Mouse (Mus musculus): Measurements from ENCODE around the gene Dynll1. TPM values are rescaled to one million over a fixed set of nuclear protein-coding genes. Genes with fewer than 3 reads are reported as not detected.
A peak's percentile ranks its signal among the peaks of the same experiment; 100 is the strongest.

The Dynll1 gene
- total and polyA plus RNA-seq, 3 experiments, result 561 to 740 (median 736) TPM

DNA sequence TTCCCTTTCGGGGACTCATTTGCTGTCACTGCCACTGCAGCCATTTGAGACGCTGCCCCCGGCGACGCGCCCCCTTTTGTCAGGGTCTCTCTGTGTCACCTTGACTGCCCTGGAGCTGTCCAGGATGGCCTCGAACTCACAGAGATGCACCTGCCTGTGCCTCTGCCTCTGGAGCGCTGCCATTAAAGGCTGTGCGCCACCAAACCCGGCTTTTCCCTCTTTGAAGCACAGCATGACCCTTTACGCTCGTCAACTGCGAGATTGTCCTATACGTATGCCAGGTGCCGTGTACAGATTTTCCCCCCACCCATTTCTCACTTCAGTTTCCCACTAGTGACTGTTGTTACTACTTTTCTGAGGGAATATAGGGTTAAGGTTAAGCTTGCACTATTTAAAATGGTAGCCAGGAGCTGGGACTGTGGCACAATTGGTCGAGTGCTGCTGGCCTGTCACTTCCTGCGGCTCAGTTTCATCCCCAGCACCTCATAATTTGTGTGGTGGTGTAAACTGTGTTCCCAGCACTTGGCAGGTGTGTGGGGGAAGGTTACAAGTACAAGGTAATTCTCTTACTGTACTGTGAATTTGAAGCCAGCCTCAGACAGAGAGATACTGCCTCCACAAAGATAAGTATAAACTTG lies 20.6 kb downstream of the Dynll1 start:
- H3K79me2 ChIP-seq (ENCODE audit: control insufficient read depth, insufficient read depth, low read length, poor library complexity), result peaks cover 24% of the 10 kb centered on the region
- TF ChIP-seq TCF12 (IDR thresholded peaks at IDR 0.05; ENCODE audit: low read depth, low read length), result 0 out of 2 replicates have a peak, but pooled peaks have one; percentile 11
- no peak for TF ChIP-seq E2F4 (IDR thresholded peaks at IDR 0.05; ENCODE audit: borderline replicate concordance, low read depth, low read length)
- no peak for TF ChIP-seq USF2 (IDR thresholded peaks at IDR 0.05; ENCODE audit: borderline replicate concordance in 1 of 2, insufficient read depth in 1 of 2, low read depth in 1 of 2, low read length in 2 of 2)
- peak in 2 of 3 experiments; percentile 5 to 9; a peak in 2 of 6 replicates for TF ChIP-seq CTCF (IDR thresholded peaks at IDR 0.05 in 2 of 3, conservative IDR thresholded peaks at IDR 0.05 in 1 of 3; ENCODE audit: control insufficient read depth in 1 of 3, insufficient read depth in 1 of 3, low read depth in 2 of 3, low read length in 3 of 3, poor library complexity in 1 of 3, severe bottlenecking in 1 of 3)
- TF ChIP-seq TBP (IDR thresholded peaks at IDR 0.05; ENCODE audit: low read depth, low read length), result no peak
- TF ChIP-seq UBTF (IDR thresholded peaks at IDR 0.05; ENCODE audit: borderline replicate concordance, insufficient read depth, low read depth, low read length), result no peak
- peak; percentile 56 for DNase-seq (ENCODE audit: low read depth, low spot score)
- H3K36me3 ChIP-seq (ENCODE audit: control insufficient read depth in 1 of 2, insufficient read depth in 2 of 2, low read length in 2 of 2), result peaks cover 7 to 19% of the 10 kb centered on the region in 2 experiments; a peak in 3 of 4 replicates
- no peaks in the 10 kb centered on the region for H3K9me3 ChIP-seq (replicated peaks; ENCODE audit: insufficient read depth, low read length)
- peak overlapping the region; percentile 88 to 100 for H3K4me3 ChIP-seq (ENCODE audit: control insufficient read depth in 1 of 2, insufficient read depth in 1 of 2, low read depth in 2 of 2, low read length in 2 of 2)
- peak overlapping the region; percentile 70 for H3K27ac ChIP-seq (ENCODE audit: control insufficient read depth, low read depth, low read length)
- H3K4me1 ChIP-seq (ENCODE audit: control insufficient read depth in 1 of 2, insufficient read depth in 2 of 2, low read length in 2 of 2), result peaks cover 11 to 13% of the 10 kb centered on the region in 2 experiments; a peak in 3 of 4 replicates
- H3K27me3 ChIP-seq (ENCODE audit: control insufficient read depth in 1 of 2, insufficient read depth in 2 of 2, low read length in 2 of 2), result no peaks in the 10 kb centered on the region
- H3K9ac ChIP-seq (ENCODE audit: control insufficient read depth, low read depth, low read length, poor library complexity, severe bottlenecking), result peak overlapping the region; percentile 98

DNA sequence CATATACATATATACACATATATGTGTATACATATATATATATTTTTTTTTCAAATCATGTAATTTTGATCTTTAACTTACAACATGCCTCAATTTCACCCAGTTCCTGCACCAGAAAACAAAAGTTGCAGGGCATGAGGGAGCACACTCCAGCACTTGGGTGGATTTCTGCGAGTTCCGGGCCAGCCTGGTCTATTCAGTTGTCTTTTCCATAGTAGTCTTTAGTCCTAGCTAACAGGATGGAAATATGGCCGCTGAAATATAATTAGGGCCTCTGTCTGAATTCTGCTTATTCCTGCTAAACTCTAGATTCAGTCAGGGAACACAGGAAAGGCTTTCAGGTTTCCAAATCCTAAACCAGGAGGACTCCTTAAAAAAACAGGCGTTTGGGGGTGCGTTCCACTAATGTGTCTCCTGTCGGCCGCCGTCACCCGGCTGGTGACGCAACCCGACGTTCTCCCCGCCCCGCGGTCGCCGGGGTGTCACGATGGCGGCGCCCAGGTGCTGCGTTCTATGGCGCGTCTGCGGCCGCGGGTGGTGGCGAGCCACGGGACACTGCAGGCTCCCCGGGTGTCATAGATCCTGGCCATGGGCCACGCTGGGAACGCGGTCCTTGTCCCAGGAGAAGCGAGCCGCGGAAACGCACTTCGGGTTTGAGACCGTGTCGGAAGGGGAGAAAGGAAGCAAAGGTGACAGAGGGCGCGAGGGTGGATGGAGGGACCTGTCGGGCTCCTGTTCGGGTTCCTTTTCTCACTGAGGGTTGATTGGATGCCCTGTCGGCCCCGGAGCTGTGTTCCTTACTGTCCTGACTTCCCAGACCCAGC lies 21.4 kb downstream of the Dynll1 start, which contains the start of gene Coq5:
Coq5 (plus strand) TSS at position 441 of the 824 bp plus-strand sequence.
- DNase-seq (ENCODE audit: low read depth, low spot score), result peak; percentile 91
- peaks cover 24% of the 10 kb centered on the region for H3K79me2 ChIP-seq (ENCODE audit: control insufficient read depth, insufficient read depth, low read length, poor library complexity)
- H3K4me1 ChIP-seq (ENCODE audit: control insufficient read depth in 1 of 2, insufficient read depth in 2 of 2, low read length in 2 of 2), result peaks cover 12 to 15% of the 10 kb centered on the region in 2 experiments; a peak in 3 of 4 replicates
- H3K9ac ChIP-seq (ENCODE audit: control insufficient read depth, low read depth, low read length, poor library complexity, severe bottlenecking), result peak within 1 kb of the TSS; percentile 98
- no peaks in the 10 kb centered on the region for H3K9me3 ChIP-seq (replicated peaks; ENCODE audit: insufficient read depth, low read length)
- H3K27me3 ChIP-seq (ENCODE audit: control insufficient read depth in 1 of 2, insufficient read depth in 2 of 2, low read length in 2 of 2), result no peaks in the 10 kb centered on the region
- peaks cover 4 to 23% of the 10 kb centered on the region in 2 experiments; a peak in 3 of 4 replicates for H3K36me3 ChIP-seq (ENCODE audit: control insufficient read depth in 1 of 2, insufficient read depth in 2 of 2, low read length in 2 of 2)
- H3K4me3 ChIP-seq (ENCODE audit: control insufficient read depth in 1 of 2, insufficient read depth in 1 of 2, low read depth in 2 of 2, low read length in 2 of 2), result peak within 1 kb of the TSS; percentile 88 to 100
- H3K27ac ChIP-seq (ENCODE audit: control insufficient read depth, low read depth, low read length), result peak within 1 kb of the TSS; percentile 70
- no peak for TF ChIP-seq JUND (IDR thresholded peaks at IDR 0.05; ENCODE audit: low read depth, low read length)
- TF ChIP-seq RAD21 (IDR thresholded peaks at IDR 0.05; ENCODE audit: low read depth, low read length), result no peak
- TF ChIP-seq RCOR1 (IDR thresholded peaks at IDR 0.05; ENCODE audit: low read depth, low read length), result no peak
- TF ChIP-seq POLR2A (IDR thresholded peaks at IDR 0.05; ENCODE audit: control insufficient read depth in 1 of 2, insufficient read depth in 1 of 2, low read depth in 1 of 2, low read length in 2 of 2, poor library complexity in 1 of 2), result peak; percentile 80 to 86
- TF ChIP-seq ZC3H11A (IDR thresholded peaks at IDR 0.05; ENCODE audit: low read depth, low read length), result no peak
- TF ChIP-seq SIN3A (IDR thresholded peaks at IDR 0.05; ENCODE audit: low read length), result peak; percentile 94
- TF ChIP-seq ZMIZ1 (IDR thresholded peaks at IDR 0.05; ENCODE audit: low read depth, low read length), result 0 out of 2 replicates have a peak, but pooled peaks have one; percentile 34
- TF ChIP-seq NRF1 (IDR thresholded peaks at IDR 0.05; ENCODE audit: insufficient read depth, low read depth, low read length, poor library complexity, severe bottlenecking), result peak; percentile 31; the same call in 1 of the 2 replicates
- no peak for TF ChIP-seq ZKSCAN1 (IDR thresholded peaks at IDR 0.05; ENCODE audit: low read depth, low read length)
- TF ChIP-seq TCF12 (IDR thresholded peaks at IDR 0.05; ENCODE audit: low read depth, low read length), result peak; percentile 54
- no peak for TF ChIP-seq BHLHE40 (IDR thresholded peaks at IDR 0.05; ENCODE audit: borderline replicate concordance, low read depth, low read length)
- no peak for TF ChIP-seq MAFK (IDR thresholded peaks at IDR 0.05; ENCODE audit: borderline replicate concordance, low read depth, low read length)
- TF ChIP-seq POLR2AphosphoS2 (IDR thresholded peaks at IDR 0.05; ENCODE audit: low read length), result peak; percentile 64; the same call in 1 of the 2 replicates
- TF ChIP-seq E2F4 (IDR thresholded peaks at IDR 0.05; ENCODE audit: borderline replicate concordance, low read depth, low read length), result no peak
- no peak; the same call in 1 of the 2 replicates for TF ChIP-seq MAX (IDR thresholded peaks at IDR 0.05; ENCODE audit: low read length)
- 0 out of 2 replicates have a peak, but pooled peaks have one; percentile 17 for TF ChIP-seq USF1 (IDR thresholded peaks at IDR 0.05; ENCODE audit: low read depth, low read length)
- peak; percentile 94 for TF ChIP-seq MXI1 (IDR thresholded peaks at IDR 0.05; ENCODE audit: low read depth, low read length)
- peak; percentile 41; the same call in 1 of the 2 replicates for TF ChIP-seq TBP (IDR thresholded peaks at IDR 0.05; ENCODE audit: low read depth, low read length)
- TF ChIP-seq EP300 (IDR thresholded peaks at IDR 0.05; ENCODE audit: low read depth in 1 of 2, low read length in 2 of 2), result no peak
- TF ChIP-seq MYB (IDR thresholded peaks at IDR 0.05; ENCODE audit: low read depth, low read length), result no peak
- no peak for TF ChIP-seq USF2 (IDR thresholded peaks at IDR 0.05; ENCODE audit: borderline replicate concordance in 1 of 2, insufficient read depth in 1 of 2, low read depth in 1 of 2, low read length in 2 of 2)
- TF ChIP-seq SMC3 (IDR thresholded peaks at IDR 0.05; ENCODE audit: low read depth, low read length), result no peak
- TF ChIP-seq CHD2 (IDR thresholded peaks at IDR 0.05; ENCODE audit: low read length), result no peak
- TF ChIP-seq CHD1 (IDR thresholded peaks at IDR 0.05; ENCODE audit: low read depth, low read length), result no peak
- TF ChIP-seq ELF1 (IDR thresholded peaks at IDR 0.05; ENCODE audit: low read depth, low read length), result no peak

Measured in MEL (cell line).